Mouse (Mus musculus): ENCODE results near the gene Upk1a.

GRCm38 (mm10) chr7:30557901-30558514, 54.6 kb downstream of the Upk1a start:
- TF ChIP-seq CTCF (conservative IDR thresholded peaks at IDR 0.05; ENCODE audit: low read length), result no peak
- TF ChIP-seq NANOG (IDR thresholded peaks at IDR 0.05; ENCODE audit: borderline replicate concordance, low read length), result no peak
- TF ChIP-seq POU5F1 (IDR thresholded peaks at IDR 0.05; ENCODE audit: borderline replicate concordance, low read length), result no peak
